Mouse (Mus musculus): ENCODE data around the gene Chst10.

Gene Chst10

DNA sequence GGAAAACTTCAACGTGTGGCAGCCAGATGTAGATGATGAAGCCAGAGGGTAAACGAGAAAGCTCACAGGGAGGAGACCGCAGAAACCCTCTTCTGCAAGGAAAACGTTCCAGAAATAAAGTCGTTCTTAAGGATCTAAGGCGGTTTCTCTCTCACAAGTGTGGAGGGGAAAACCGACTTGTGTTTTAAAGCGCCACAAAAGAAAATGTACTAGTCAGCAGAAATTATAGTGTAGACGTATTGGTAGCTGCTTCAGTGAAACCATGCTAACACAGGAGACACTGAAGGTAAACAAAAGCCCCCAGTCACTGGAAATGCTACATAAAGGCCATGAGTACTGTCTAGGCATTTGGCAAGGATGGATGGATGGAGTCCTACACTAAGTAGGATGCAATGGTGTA, 80.7 kb downstream of the Chst10 start:
- ATAC-seq (ENCODE audit: low TSS enrichment) = peak; percentile 21; the same call in 1 of the 2 replicates

DNA sequence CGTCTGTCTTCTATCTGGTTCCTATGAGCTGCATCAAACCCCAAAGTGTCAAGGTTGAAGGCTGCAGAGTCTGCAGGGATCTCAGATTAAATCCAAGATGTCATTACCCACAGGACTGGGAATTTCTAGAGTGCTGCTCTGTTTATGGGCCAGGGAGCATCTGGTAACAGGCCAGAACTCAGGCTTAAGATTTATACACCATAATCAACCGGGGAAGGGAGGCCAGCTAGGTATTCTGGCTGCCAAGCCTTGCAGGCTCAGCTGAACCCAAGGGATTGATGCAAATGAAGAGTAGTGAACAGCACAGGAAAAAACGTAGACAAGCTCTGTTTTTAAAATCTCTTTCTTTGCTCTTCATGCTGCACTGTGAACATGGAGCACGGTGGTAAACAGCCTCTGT, 81.7 kb downstream of the Chst10 start:
- ATAC-seq (ENCODE audit: low TSS enrichment) = peak; percentile 23; the same call in 1 of the 2 replicates
